In the genomic region with DNA sequence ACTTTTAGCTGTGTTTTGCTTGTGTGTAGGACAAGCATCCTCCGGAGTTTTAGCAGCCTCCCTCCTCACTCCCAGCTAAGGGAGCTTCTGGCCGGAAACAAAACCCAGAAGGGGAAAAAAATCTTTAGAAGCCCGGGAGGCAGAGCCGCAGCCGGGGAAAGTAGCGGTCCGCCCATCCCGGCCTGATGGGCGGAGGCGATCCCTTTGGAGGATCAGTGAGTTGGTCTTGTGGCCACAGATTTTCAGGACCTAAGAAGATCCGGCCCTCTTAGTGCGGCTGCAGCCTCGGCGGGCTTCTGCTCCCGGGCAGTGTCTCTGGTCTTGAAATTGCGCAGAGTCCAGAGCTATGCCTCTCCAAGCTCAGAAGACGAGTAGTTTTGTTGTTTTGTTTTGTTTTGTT, we compare ENCODE assay signal across 12 mouse cellular contexts. TPM values are rescaled to one million over a fixed set of nuclear protein-coding genes. Genes with fewer than 3 reads are reported as not detected.
DNase-seq lines count a peak whose midpoint lies in the region; ATAC-seq and TF ChIP-seq lines count a peak whose summit lies in the region.
"Had no signal": no experiment of that assay in that cellular context is flagged by ENCODE, and none has a peak within 500 bp of the region (broad histone marks: within the 10 kb centered on the region; RNA-seq: fewer than 3 reads in every experiment).

No protein-coding gene starts in this region.

- H3K9ac ChIP-seq in intestine, embryonic 15.5 days, result no peak overlapping the region
- H3K9ac ChIP-seq in intestine, embryonic 16.5 days (ENCODE audit: low read depth, low read length), result no peak overlapping the region
- H3K9ac ChIP-seq in forebrain, embryonic 13.5 days, result no peak overlapping the region
- H3K9ac ChIP-seq in midbrain, embryonic 12.5 days (replicated peaks), result peak overlapping the region; percentile 73

- H3K27me3 ChIP-seq in intestine, embryonic 15.5 days (replicated peaks), result peaks cover 84% of the 10 kb centered on the region
- peaks cover 87% of the 10 kb centered on the region for H3K27me3 ChIP-seq in intestine, embryonic 16.5 days (replicated peaks; ENCODE audit: control insufficient read depth, insufficient read depth, low read length)
- peaks cover 99% of the 10 kb centered on the region for H3K27me3 ChIP-seq in forebrain, embryonic 13.5 days
- H3K27me3 ChIP-seq in midbrain, embryonic 12.5 days, result peaks cover 69% of the 10 kb centered on the region

- no peak for ATAC-seq in intestine, embryonic 15.5 days
- no peak for ATAC-seq in intestine, embryonic 16.5 days
- ATAC-seq in forebrain, embryonic 13.5 days, result no peak
- no peak for ATAC-seq in midbrain, embryonic 12.5 days (ENCODE audit: low FRiP score, low read depth)

- H3K4me2 ChIP-seq in intestine, embryonic 15.5 days (replicated peaks), result 0 out of 2 replicates have a peak overlapping the region, but pooled peaks have one; percentile 9
- H3K4me2 ChIP-seq in intestine, embryonic 16.5 days (ENCODE audit: low read depth, low read length), result no peak overlapping the region
- H3K4me2 ChIP-seq in forebrain, embryonic 13.5 days, result peak overlapping the region; percentile 45
- peak overlapping the region; percentile 71 for H3K4me2 ChIP-seq in midbrain, embryonic 12.5 days (replicated peaks)

- WGBS in intestine, embryonic 15.5 days, result 1% methylated on average over 17 of the region's 17 CpGs
- 1% methylated on average over 17 of the region's 17 CpGs for WGBS in intestine, embryonic 16.5 days
- WGBS in forebrain, embryonic 13.5 days, result under 1% methylated on average over 17 of the region's 17 CpGs
- WGBS in midbrain, embryonic 12.5 days, result under 1% methylated on average over 17 of the region's 17 CpGs

- TF ChIP-seq POLR2A in brain, embryonic 14.5 days (IDR thresholded peaks at IDR 0.05; ENCODE audit: borderline replicate concordance, extremely low read depth, insufficient read depth, insufficient read length, poor library complexity, severe bottlenecking), result no peak

- peak; percentile 60 for DNase-seq in brain, embryonic 14.5 days (ENCODE audit: low read depth)
- no peak for DNase-seq in gastrocnemius, postnatal 10 days
- DNase-seq in left cerebral cortex, adult 8-10 months (ENCODE audit: low spot score in 2 of 2), result no peak
- no peak for DNase-seq in layer of hippocampus, adult 2 months (ENCODE audit: low spot score in 2 of 2)
- DNase-seq: cerebellum, adult 11 months had no signal

- no peak overlapping the region for H3K4me3 ChIP-seq in intestine, embryonic 15.5 days (replicated peaks)
- H3K4me3 ChIP-seq in intestine, embryonic 16.5 days (ENCODE audit: low read length), result no peak overlapping the region
- H3K4me3 ChIP-seq in forebrain, embryonic 13.5 days, result peak overlapping the region; percentile 31
- peak overlapping the region; percentile 57 for H3K4me3 ChIP-seq in midbrain, embryonic 12.5 days
- no peak overlapping the region for H3K4me3 ChIP-seq in layer of hippocampus, adult 2 months

- no peak overlapping the region for H3K27ac ChIP-seq in intestine, embryonic 15.5 days
- no peak overlapping the region for H3K27ac ChIP-seq in intestine, embryonic 16.5 days (ENCODE audit: low read length)
- no peak overlapping the region for H3K27ac ChIP-seq in forebrain, embryonic 13.5 days
- H3K27ac ChIP-seq in midbrain, embryonic 12.5 days (replicated peaks), result peak overlapping the region; percentile 64
- H3K27ac ChIP-seq in layer of hippocampus, adult 2 months, result no peak overlapping the region

- H3K4me1 ChIP-seq in intestine, embryonic 15.5 days (replicated peaks), result 0 out of 2 replicates have a peak, but pooled peaks cover 3% of the 10 kb centered on the region
- no peaks in the 10 kb centered on the region for H3K4me1 ChIP-seq in intestine, embryonic 16.5 days (ENCODE audit: control insufficient read depth, insufficient read depth, low read length)
- H3K4me1 ChIP-seq in forebrain, embryonic 13.5 days, result peaks cover 32% of the 10 kb centered on the region
- peaks cover 73% of the 10 kb centered on the region for H3K4me1 ChIP-seq in midbrain, embryonic 12.5 days

- no peaks in the 10 kb centered on the region for H3K9me3 ChIP-seq in intestine, embryonic 15.5 days
- H3K9me3 ChIP-seq in intestine, embryonic 16.5 days (ENCODE audit: control insufficient read depth, low read length), result no peaks in the 10 kb centered on the region
- H3K9me3 ChIP-seq in forebrain, embryonic 13.5 days (replicated peaks), result no peaks in the 10 kb centered on the region
- H3K9me3 ChIP-seq in midbrain, embryonic 12.5 days, result no peaks in the 10 kb centered on the region

- H3K36me3 ChIP-seq in intestine, embryonic 15.5 days, result no peaks in the 10 kb centered on the region
- no peaks in the 10 kb centered on the region for H3K36me3 ChIP-seq in intestine, embryonic 16.5 days (ENCODE audit: control insufficient read depth, insufficient read depth, low read length)
- H3K36me3 ChIP-seq in forebrain, embryonic 13.5 days (ENCODE audit: poor library complexity, severe bottlenecking), result no peaks in the 10 kb centered on the region
- no peaks in the 10 kb centered on the region for H3K36me3 ChIP-seq in midbrain, embryonic 12.5 days

- no peak for TF ChIP-seq CTCF in brain, embryonic 14.5 days (IDR thresholded peaks at IDR 0.05; ENCODE audit: borderline replicate concordance, extremely low read depth, insufficient read depth, insufficient read length)
- no peak for TF ChIP-seq CTCF in layer of hippocampus, adult 2 months (conservative IDR thresholded peaks at IDR 0.05)

RNA-seq across cellular contexts. Expression of a gene that starts 2.2 kb away (rescaled TPM):
- not detected in 2 replicates for polyA plus RNA-seq in intestine, embryonic 15.5 days (2015; fragmentation: Nextera tagmentation; extraction: Ambion mirVana)
- polyA plus RNA-seq in intestine, embryonic 16.5 days (2015; fragmentation: Nextera tagmentation; extraction: Ambion mirVana), result not detected in 2 replicates
- 10.1 and 14.1 TPM in 2 replicates for polyA plus RNA-seq in brain, embryonic 14.5 days (2012; rRNA removed)
- 1.6 and 3.2 TPM in 2 replicates for polyA plus RNA-seq in forebrain, embryonic 13.5 days (2015; fragmentation: Nextera tagmentation; extraction: Ambion mirVana)
- polyA plus RNA-seq in midbrain, embryonic 12.5 days (2016; fragmentation: Nextera tagmentation; extraction: Ambion mirVana), result 7.3 and 8.0 TPM in 2 replicates
- not detected for total RNA-seq in gastrocnemius, postnatal 10 days (2021)
- under 1 TPM in 2 of 4 experiments, not detected in 2; 0.11 to 0.15 TPM for total RNA-seq in left cerebral cortex, adult 8-10 months (2022)
- not detected for total RNA-seq in layer of hippocampus, adult 2 months (2021)
- total RNA-seq: gastrocnemius, postnatal 36 days; layer of hippocampus, postnatal 14 days had no signal
- polyA plus RNA-seq: stomach, embryonic 14.5 days had no signal

Comparison
In these comparisons a context has a peak if more than half of its experiments do, and no peak if none do; other contexts are left out.
1. H3K4me3 ChIP-seq: peak in forebrain, embryonic 13.5 days (single experiment) and midbrain, embryonic 12.5 days (single experiment); none in intestine, embryonic 15.5 days (single experiment), intestine, embryonic 16.5 days (single experiment) and layer of hippocampus, adult 2 months (single experiment).